Mouse (Mus musculus): ENCODE measurements around the gene Sept3. TPM values are rescaled to one million over a fixed set of nuclear protein-coding genes. Genes with fewer than 3 reads are reported as not detected.

Gene Sept3
- polyA plus RNA-seq (2014; fragmentation: Illumina TruSeq; extraction: RNeasy Lipid Tissue Mini Kit (QIAGEN cat#74804); ENCODE audit: low read depth, low replicate concordance), result 13.0 TPM

DNA sequence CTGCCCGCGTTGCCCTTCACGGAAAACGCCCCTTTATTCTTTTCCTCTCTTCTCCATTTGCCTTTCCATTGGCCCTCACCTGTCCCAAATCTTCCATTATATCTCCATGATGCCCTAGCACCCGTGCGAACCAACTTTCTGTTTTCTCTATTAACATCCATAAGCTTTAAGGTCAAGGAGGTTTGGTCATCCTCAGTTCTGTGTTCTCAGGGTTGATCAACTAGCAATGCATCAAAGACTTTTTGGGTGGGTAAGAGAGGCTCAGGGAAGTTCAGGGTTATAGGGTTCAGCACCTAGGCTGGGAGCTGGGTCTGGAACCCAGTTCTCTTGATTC is at the start of gene Sept3:
Gene Sept3 (plus strand): TSS at position 301 of the 334 bp plus-strand sequence.

DNA sequence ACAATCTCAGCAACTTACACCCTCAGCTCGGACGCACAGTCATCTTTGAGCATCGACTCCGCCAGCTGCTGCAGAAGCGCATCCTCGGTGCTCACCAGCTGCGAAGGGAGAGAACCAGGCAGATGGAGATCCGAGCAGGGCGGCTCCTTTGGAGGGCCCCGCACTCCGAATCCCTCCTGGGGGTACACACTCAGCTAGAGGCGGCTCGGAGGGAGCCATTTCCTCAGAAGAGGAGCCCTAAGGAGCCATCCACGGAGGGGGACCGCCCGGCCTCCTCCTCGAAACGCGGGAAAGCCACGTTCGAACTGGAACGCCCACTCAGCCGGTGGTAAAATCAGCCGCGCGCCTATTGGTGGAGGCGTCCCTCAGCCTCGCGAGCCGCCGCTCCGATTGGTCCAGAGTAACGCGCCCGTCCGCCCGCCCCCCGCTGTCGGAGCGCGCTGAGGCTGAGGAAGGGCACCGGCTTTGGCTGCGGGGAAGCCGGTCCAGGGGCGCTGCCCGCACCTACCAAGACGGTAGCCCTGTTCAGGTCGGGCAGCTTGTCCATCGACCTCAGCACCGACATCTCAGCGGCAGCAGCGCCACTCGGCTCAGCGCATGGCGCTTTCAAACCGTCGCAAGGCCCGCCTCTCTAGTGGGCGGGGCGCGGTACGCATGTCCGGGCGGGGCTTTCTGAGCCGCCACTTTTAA is 30.4 kb upstream of the Sept3 start, which contains the start of gene Cenpm:
Gene Cenpm (minus strand): TSS at position 634 of the 690 bp plus-strand sequence.

DNA sequence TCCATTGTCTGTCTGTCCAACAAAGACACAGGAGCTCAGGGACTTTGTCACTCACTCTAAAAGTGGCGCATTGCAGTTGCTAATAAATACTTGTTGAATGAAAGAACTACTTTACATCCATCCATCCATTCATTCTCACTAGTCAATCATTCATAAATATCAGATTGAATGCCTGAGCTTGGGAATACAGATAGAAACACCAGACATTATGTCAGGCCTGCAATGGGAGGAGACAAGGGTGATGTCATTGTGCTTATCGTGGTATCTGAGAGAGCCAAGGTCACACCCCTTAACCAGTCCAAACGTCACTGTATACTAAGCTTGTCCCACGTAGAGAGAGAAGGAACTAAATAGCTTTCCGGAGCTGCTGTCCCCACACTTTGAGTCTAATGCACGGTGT is 22.6 kb upstream of the Sept3 start, which contains the start of gene 1500009C09Rik:
Gene 1500009C09Rik (plus strand): TSS at position 301 of the 400 bp plus-strand sequence.

DNA sequence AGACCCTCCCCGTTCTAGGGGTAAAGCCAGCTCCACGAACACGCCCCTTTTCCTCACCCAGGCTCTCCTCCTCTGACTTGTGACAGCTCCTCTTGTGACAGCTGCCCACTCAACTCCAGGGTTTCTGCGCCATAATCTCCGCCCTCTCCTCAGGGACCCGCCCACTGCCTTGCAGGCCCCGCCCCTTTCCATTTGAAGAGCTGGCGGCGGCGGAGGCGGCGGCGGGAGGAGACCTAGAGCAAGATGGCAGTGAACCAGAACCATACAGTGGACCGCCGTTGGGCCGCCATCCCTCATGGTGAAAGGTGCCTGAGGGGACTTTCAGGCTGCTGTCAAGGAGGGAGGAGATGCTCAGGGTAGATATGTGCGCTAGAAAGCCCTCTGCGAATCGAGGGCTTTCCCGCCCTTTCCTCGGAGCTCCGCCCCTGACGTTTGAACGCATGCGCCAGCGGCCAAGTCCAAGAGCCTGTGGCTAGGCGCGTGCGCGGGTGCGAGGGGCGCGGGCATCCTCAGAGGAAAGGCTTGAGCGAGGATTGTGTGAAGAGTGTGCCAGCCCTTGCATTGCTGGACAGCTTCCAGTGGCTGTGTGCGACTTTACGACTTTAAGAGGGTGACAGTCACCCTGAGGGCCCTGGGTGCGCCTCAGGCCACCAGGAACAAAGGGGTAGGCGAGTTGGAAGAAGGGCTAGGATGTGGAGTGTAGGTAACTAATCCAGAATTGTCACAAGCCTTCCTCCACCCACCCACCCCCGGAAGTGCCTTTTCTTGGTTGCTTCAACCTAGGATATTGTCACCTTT is 24.3 kb downstream of the Sept3 start, which contains the start of gene Wbp2nl:
Gene Wbp2nl (plus strand): TSS at position 191 of the 798 bp plus-strand sequence.

DNA sequence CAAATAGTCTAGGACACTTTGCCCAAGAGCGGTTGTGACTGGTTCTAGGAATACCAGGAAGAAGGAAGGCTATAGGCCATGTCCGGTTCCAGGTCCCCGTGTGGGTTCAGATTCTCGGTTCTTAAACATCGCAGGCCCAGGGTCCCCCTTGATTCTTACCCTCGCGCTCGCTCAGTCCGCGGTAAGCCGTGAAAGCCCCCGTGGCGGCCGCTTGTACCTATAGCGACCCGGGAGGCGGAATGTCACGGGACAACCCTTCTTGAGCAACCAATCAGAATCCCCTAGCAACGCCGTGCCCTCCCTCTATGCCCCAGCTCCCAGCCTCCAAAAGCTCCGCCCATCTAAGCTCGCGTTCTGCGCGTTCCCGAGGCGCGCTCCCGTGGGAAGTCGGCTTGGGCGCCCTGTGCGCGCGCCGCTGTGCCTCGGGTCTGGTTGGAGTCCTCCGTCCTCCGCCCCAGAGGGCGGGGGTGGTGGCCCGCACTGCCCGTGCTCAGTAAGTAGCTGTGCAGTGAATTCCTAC is 64.0 kb downstream of the Sept3 start, which contains the start of the genes Naga, Pheta2 and Smdt1:
Gene Naga (minus strand): TSS at position 333 of the 520 bp plus-strand sequence.
Gene Pheta2 (plus strand): TSS at position 350 of the 520 bp plus-strand sequence.
Gene Smdt1 (plus strand): TSS at position 367 of the 520 bp plus-strand sequence.

Other genes starting within 250 kb of the Sept3 start
- 250 TPM for gene Desi1, start 241.0 kb upstream of the Sept3 start, polyA plus RNA-seq (2014; fragmentation: Illumina TruSeq; extraction: RNeasy Lipid Tissue Mini Kit (QIAGEN cat#74804); ENCODE audit: low read depth, low replicate concordance)
- 190 TPM for gene Snu13, start 227.3 kb upstream of the Sept3 start, polyA plus RNA-seq (2014; fragmentation: Illumina TruSeq; extraction: RNeasy Lipid Tissue Mini Kit (QIAGEN cat#74804); ENCODE audit: low read depth, low replicate concordance)
- gene 4930407I10Rik, start 215.7 kb upstream of the Sept3 start, polyA plus RNA-seq (2014; fragmentation: Illumina TruSeq; extraction: RNeasy Lipid Tissue Mini Kit (QIAGEN cat#74804); ENCODE audit: low read depth, low replicate concordance), result 70.4 TPM
- 0.69 TPM for gene Mei1, start 204.9 kb upstream of the Sept3 start, polyA plus RNA-seq (2014; fragmentation: Illumina TruSeq; extraction: RNeasy Lipid Tissue Mini Kit (QIAGEN cat#74804); ENCODE audit: low read depth, low replicate concordance)
- 6.2 TPM for gene Ccdc134, start 147.0 kb upstream of the Sept3 start, polyA plus RNA-seq (2014; fragmentation: Illumina TruSeq; extraction: RNeasy Lipid Tissue Mini Kit (QIAGEN cat#74804); ENCODE audit: low read depth, low replicate concordance)
- 6.5 TPM for gene Srebf2, start 127.7 kb upstream of the Sept3 start, polyA plus RNA-seq (2014; fragmentation: Illumina TruSeq; extraction: RNeasy Lipid Tissue Mini Kit (QIAGEN cat#74804); ENCODE audit: low read depth, low replicate concordance)
- not detected for gene Shisa8, start 62.1 kb upstream of the Sept3 start, polyA plus RNA-seq (2014; fragmentation: Illumina TruSeq; extraction: RNeasy Lipid Tissue Mini Kit (QIAGEN cat#74804); ENCODE audit: low read depth, low replicate concordance)
- 2.2 TPM for gene Tnfrsf13c, start 50.5 kb upstream of the Sept3 start, polyA plus RNA-seq (2014; fragmentation: Illumina TruSeq; extraction: RNeasy Lipid Tissue Mini Kit (QIAGEN cat#74804); ENCODE audit: low read depth, low replicate concordance)
- 1.5 TPM for gene Cenpm, start 30.1 kb upstream of the Sept3 start, polyA plus RNA-seq (2014; fragmentation: Illumina TruSeq; extraction: RNeasy Lipid Tissue Mini Kit (QIAGEN cat#74804); ENCODE audit: low read depth, low replicate concordance)
- 0.71 TPM for gene 1500009C09Rik, start 22.5 kb upstream of the Sept3 start, polyA plus RNA-seq (2014; fragmentation: Illumina TruSeq; extraction: RNeasy Lipid Tissue Mini Kit (QIAGEN cat#74804); ENCODE audit: low read depth, low replicate concordance)
- gene Wbp2nl, start 24.1 kb downstream of the Sept3 start, polyA plus RNA-seq (2014; fragmentation: Illumina TruSeq; extraction: RNeasy Lipid Tissue Mini Kit (QIAGEN cat#74804); ENCODE audit: low read depth, low replicate concordance), result 51.6 TPM
- gene Naga, start 64.0 kb downstream of the Sept3 start, polyA plus RNA-seq (2014; fragmentation: Illumina TruSeq; extraction: RNeasy Lipid Tissue Mini Kit (QIAGEN cat#74804); ENCODE audit: low read depth, low replicate concordance), result 7.1 TPM
- 2.2 TPM for gene Pheta2, start 64.0 kb downstream of the Sept3 start, polyA plus RNA-seq (2014; fragmentation: Illumina TruSeq; extraction: RNeasy Lipid Tissue Mini Kit (QIAGEN cat#74804); ENCODE audit: low read depth, low replicate concordance)
- gene Smdt1, start 64.1 kb downstream of the Sept3 start, polyA plus RNA-seq (2014; fragmentation: Illumina TruSeq; extraction: RNeasy Lipid Tissue Mini Kit (QIAGEN cat#74804); ENCODE audit: low read depth, low replicate concordance), result 20.1 TPM
- 172 TPM for gene Ndufa6, start 79.4 kb downstream of the Sept3 start, polyA plus RNA-seq (2014; fragmentation: Illumina TruSeq; extraction: RNeasy Lipid Tissue Mini Kit (QIAGEN cat#74804); ENCODE audit: low read depth, low replicate concordance)
- 2.9 TPM for gene Cyp2d22, start 105.4 kb downstream of the Sept3 start, polyA plus RNA-seq (2014; fragmentation: Illumina TruSeq; extraction: RNeasy Lipid Tissue Mini Kit (QIAGEN cat#74804); ENCODE audit: low read depth, low replicate concordance)
- gene Cyp2d11, start 119.1 kb downstream of the Sept3 start, polyA plus RNA-seq (2014; fragmentation: Illumina TruSeq; extraction: RNeasy Lipid Tissue Mini Kit (QIAGEN cat#74804); ENCODE audit: low read depth, low replicate concordance), result not detected
- gene Cyp2d10, start 132.3 kb downstream of the Sept3 start, polyA plus RNA-seq (2014; fragmentation: Illumina TruSeq; extraction: RNeasy Lipid Tissue Mini Kit (QIAGEN cat#74804); ENCODE audit: low read depth, low replicate concordance), result not detected
- gene Cyp2d9, start 158.5 kb downstream of the Sept3 start, polyA plus RNA-seq (2014; fragmentation: Illumina TruSeq; extraction: RNeasy Lipid Tissue Mini Kit (QIAGEN cat#74804); ENCODE audit: low read depth, low replicate concordance), result not detected

Measured in testis, adult 10 weeks (tissue).